Mouse (Mus musculus) ES-Bruce4 (cell line): Measurements from ENCODE around the gene Cdk20.

ENCODE experiments used
- EP300 ChIP-seq: IDR thresholded peaks from 2 replicates; pipeline ENCODE4 v1.6.1; 2011; ENCODE audit warnings: low read depth, low read length; ENCODE audit not compliant: insufficient read depth
- POLR2A ChIP-seq: IDR thresholded peaks from one replicate; pipeline ENCODE4 v1.8.1; 2011; ENCODE audit warnings: low read length; ENCODE audit not compliant: insufficient read depth

- TF ChIP-seq EP300 (no peak), POLR2A (no peak)
These were observed 19.3 kb upstream of the Cdk20 start for GRCm38 (mm10) chr13:64412752-64413257.
